Mouse (Mus musculus) cerebellum, adult 9-11 months (tissue): ENCODE results near the gene Defb20.
"Not testable (repeated sequence)": the region's sequence is repeated elsewhere in the genome, so short reads cannot be mapped to it uniquely, and the experiment has no call there.

Experiments used
- DNase-seq: peaks from one replicate; pipeline ENCODE4 v3.0.0; 2022

The Defb20 gene

DNA sequence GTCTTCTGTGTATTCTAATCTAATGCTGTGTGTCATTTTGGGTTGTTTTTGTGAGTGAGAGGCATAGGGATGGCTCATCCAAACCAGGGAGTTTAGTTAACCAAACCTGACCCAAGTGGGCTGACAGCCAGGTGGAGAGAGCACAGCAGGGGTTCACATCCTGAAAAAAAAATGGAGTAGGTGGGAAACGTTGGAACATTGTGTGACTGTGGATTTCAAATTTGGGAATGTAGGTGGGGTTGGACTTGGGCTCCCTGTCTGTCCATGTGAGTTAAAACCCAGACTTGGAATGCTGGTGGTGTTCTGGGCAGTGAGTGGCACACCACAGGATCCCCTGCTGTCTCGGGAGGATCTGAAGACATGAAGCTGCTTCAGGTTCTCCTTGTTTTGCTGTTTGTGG, at the start of gene Defb20:
Gene Defb20 (plus strand): TSS at position 301 of the 400 bp plus-strand sequence.
- no peak for DNase-seq

DNA sequence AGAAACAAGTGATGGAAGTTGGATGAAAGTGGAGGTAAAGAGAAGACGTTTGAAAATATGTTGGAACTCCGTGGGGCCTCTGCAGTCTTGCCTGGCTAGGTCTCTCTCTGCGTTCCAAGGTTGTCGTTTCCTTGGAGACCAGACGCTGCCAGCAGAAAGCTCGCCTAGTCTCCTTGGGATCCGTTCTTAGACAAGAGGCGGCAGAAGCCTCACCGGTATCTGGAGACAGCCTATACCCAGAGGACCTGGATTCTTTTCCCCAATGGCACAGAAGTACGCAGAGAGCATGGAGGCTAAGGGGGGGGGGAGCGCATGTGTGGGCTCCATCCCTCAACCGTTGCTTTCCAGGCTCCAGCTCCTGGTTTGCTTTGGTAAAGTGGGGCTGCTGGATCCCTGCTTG, 49.4 kb upstream of the Defb20 start:
- DNase-seq, result no peak

DNA sequence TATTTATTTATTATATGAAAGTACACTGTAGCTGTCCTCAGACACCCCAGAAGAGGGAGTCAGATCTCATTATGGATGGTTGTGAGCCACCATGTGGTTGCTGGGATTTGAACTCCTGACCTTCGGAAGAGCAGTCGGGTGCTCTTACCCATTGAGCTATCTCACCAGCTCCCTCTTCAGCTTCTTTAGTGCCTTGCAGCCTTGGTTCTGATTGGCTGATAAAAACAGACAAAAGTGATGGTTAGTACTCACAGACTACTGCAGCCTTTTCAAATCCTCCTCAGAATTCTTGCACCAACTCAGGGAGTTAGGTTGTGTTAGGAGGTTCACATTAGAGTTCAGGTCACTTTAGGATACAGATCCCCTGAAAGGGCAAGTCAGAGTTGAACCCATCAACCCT, 48.4 kb upstream of the Defb20 start:
- not testable (repeated sequence) for DNase-seq

DNA sequence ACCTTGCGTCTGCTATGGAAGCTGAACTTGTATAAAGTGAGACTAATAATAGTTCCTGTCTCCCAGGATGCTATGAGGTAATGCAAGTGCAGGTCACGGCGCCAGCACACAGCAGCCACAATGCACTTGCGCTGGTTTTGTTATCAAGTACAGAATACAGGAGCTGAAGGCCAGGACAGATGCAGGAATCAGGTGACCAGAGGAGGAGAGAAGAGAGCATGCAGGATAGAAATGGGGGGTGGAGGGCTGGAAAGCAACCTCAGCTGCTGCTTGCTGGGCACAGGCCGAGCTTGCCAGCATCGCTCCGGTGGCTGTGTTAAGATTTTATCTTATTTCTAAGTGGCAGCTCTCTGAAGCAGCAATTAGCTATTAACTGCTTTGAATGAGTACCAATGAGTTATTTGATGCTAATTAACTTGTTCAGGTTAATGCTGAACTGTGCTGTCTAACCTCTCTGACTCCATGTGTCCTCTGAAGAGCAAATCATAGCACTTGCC, 40.4 kb upstream of the Defb20 start:
- no peak for DNase-seq

DNA sequence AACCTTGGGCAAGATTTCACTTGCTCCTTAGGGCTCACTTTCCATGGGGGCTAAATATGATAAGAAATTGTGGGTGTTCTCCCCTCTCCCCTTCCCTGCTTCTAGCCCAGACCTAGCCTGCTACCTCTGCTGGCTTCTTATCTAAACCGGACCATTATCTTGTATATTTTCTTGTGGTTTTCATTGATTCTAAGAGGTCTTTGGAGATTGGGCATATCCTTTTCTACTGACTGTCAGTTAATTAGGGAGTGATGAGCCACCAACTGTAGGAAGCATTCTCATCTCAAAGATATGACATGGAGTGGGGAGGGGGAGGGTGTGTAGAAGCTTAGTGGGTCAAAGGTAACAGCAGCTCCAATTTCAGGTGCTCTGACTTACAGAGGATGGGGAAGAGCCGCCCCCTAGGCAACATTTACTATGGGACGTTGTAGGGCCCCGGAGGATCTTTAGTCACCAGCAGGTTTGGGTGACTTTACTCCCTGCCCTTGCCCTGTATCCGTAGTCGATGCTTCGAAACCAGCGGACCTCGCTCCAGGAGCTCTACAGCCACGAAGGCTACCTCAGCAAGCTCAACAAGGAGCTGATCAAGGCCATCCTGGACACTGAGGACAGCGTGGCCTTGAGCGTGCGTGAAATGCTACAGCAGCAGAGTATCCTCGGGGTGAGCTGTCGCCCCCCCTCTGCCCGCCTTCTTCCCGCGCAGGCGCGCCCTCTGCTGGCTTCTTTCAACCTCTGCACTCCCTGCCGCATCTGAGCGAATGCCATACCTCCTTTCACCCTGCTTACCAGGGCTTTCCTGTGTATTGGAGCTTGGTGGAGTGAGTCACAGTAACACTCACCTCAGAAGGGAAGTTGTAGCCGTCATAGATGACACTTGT, 39.6 kb upstream of the Defb20 start:
- peak; percentile 85 for DNase-seq

DNA sequence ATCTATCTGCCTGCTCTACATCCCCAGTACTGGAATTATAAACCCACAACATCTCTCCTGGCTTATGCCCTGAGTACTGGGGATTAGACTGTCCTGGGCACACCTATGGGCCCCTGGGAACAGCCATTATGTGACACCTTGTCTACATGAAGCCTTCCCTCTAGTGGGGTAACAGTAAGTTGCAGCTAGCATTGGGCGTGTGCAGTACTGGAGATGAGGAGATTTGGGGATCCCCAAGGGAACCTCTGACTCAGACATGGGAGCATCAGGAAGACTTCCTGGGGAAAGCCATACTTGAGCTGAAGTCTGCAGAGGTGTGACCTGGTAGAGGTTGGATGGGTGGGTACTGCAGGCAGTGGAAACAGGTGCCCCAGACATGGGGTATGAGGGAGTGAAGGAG, 37.9 kb upstream of the Defb20 start:
- DNase-seq, result no peak

DNA sequence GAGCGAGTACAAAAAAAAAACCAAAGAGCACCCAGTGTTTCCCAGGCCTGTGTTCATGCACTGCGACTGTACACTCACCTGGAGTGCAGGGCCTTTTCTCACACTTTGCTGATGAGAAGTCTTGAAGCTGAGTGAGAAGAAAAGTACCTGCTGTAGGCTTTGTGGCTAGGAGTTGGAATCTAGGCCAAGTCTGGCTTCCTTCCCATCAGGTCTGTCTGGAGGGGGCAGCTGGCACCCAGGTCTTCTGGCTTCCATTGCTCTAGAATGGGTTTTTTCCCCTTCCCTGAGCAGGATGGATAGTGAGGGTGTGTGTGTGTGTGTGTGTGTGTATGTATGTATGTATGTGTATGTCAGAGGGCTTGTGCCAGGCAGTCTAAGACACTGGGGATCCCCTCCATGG, 37.0 kb upstream of the Defb20 start:
- no peak for DNase-seq

DNA sequence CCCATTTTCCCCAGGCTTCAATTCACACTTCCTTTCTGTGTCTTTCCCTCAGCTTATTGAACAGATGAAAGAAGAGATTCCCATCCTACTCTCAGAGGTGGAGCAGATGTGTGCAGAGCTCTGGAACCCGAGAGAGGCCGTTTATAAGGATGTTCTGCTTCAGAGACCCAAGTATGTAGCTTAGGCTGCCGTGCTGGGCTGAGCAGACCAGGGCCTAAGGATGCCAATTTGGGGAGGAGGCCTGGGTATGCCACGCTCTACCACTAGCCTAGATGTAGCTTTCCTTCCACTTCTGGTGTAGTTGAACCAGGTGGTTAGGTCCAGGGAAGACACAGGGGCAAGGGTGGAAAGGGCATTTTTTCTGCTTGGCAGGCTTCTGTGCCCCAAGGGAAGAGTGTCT, 34.5 kb upstream of the Defb20 start:
- DNase-seq, result no peak

DNA sequence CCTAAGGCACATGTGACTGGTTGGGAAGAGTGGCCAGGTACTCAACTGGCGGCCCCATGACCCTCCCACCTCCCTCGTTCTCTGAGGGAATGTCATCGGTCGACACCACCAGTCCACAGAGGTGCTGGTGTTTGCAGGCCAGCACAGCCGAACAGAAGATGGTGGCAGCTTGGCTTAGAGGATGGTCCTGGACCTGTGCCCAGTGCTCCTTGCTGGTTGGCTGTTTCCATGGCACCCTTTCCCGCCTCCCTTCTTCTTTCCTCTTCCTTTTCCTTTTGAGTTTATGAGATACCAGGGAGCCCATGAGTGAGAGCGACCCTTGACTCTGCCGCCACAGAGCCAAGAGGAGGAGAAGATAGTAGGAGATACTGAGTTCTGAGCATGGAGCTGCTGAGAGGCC, 33.6 kb upstream of the Defb20 start:
- no peak for DNase-seq

DNA sequence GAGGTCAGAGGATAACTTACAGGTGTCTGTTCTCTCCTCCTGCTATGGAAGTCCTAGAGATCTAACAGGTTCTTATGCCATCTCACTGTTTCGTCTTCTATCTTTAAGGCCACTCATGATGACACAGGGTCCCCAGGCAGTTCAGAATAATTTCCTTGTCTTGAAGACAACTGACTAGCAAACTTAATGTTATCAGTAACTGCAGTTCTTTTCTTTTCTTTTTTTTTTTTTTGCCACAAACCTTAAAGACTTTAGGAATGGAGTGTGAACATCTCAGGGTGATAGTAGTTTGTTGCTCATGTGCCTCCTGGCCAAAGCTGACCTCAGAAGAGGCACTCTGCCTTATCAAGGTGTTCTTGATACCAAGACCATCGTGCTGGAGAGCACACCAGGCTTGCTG, 30.2 kb upstream of the Defb20 start:
- DNase-seq, result no peak

DNA sequence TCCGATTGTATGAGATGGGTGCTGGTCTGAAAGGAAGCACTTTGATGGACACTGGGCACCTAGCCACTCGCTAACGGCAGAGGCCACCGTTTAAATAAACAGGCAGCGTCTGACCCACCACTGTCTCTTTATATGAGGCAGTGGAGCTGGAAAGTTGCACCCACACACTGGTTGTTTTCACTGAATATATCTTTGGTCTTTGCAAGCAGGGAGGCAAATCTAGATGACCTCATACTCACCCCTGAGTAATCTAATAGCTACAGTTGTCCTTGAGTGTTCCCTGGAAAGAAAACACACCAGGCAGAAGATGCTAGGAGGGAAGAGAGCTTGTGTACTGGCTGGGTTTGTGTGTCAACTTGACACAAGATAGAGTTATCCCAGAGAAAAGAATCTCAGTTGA, 29.4 kb upstream of the Defb20 start:
- no peak for DNase-seq

DNA sequence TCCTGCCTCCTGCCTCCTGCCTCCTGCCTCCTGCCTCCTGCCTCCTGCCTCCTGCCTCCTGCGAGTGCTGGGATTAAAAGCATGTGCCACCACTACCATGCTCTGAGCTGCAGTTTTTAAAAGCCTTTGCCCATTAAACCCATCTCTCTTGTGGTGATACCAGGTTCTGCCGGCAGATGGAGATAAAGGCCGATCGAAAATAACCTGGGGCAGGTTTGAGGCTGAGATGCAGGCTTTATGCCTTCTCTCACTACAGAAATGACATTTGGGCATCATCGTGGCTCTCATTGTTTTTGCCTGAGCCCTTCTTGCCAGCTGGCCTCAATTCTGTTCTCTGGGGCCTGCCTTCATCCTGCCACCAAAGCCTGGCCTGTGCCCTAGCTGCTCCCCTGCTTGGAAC, 26.6 kb upstream of the Defb20 start:
- peak; percentile 70 for DNase-seq

DNA sequence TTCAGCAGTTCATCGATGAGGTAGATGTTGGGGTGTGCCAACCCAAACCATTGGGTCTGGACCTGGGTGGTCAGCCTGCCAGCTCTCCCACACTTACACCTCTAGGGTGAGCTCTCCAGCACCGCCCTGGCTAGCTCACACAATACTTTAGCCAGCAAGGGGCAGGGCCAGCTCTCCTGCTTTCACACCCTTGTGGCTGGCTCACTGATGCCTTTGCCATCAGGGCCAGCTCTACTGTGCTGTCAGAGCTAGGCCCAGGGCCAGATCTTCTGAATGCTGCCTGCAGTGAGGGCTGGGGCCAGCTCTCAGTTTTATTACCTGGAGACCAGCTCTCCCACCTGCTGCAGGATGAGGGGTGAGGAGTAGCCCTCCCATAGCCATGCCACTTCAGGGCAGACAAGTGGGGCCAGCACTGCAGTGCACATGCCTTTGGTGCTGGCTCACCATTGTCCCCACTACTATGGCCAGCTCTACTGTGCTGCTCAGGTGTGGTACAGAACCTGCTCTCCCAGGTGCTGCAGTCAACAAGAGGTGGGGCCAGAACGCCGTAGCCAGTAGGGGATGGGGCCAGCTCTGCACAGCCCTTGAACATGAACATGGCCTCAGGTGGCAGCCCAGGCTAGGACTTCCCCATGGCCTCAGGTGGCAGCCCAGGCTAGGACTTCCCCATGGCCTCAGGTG, 24.6 kb upstream of the Defb20 start:
- peak; percentile 38 for DNase-seq

DNA sequence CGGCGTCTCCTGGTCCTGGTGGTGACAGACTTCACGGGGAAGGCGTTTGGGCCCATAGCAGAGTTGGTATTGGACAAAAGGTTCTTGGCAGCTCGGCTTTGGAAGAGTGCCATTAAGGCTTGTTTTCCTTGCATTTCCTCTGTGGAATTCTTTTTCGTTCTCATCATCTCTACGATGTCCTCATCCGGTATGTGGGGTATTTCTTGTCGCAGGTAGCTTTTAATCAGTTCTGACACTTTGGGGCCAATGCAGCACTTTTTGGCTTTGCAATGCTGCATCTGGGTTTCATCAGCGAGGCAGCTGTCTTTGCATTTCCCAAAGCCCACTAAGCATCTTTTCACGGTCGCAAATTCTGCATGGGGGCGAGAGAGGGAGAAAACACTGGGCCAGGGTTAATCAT, 17.6 kb upstream of the Defb20 start:
- no peak for DNase-seq

DNA sequence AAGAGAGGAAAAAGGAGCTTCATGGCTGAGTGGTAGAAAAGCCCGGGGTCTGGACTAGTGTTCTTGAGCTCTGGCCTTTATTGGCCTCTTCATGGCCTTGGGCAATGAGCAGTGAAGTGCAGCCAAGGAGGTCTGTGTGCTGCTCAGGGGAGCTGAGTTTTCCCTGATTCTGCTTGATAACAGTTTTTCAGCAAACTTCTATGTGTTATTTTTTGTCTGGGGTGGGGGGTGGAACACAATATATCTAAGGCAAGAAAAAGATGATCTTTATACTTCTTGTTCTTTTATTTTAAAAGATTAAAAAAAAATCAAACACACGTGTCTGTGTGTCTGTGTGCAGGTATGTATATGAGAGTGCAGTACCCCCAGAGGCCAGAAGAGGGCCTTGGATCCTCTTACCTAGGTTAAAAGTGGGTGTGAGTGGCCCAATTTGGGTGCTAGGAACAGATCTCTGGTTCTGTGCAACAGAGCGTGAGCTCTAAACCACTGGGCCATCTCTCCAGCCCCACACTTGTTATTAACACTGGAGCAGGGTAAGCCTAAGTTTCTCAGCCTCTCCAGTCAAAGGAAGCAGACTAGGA, 12.2 kb upstream of the Defb20 start, which contains the start of gene Defb23:
Gene Defb23 (minus strand): TSS at position 51 of the 581 bp plus-strand sequence.
- no peak for DNase-seq

DNA sequence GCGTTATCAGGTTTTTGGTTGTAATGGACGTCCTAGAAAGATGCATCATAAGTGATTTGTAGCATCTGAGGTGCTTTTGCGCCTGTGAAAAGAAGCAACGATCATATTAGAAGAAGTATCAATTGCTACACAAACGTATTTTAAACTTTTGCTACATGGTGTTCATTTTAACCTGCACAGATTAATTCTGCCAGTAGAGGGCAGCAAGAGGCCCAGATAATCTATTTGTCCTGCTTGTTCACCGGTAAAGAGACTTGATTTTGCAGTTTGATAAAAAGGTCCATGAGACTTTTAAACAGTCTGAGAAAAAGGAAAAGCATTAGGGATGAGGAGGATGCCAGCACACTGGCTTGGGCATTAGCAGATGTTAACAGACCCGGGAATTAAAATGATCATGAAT, 5.9 kb upstream of the Defb20 start:
- DNase-seq, result no peak

DNA sequence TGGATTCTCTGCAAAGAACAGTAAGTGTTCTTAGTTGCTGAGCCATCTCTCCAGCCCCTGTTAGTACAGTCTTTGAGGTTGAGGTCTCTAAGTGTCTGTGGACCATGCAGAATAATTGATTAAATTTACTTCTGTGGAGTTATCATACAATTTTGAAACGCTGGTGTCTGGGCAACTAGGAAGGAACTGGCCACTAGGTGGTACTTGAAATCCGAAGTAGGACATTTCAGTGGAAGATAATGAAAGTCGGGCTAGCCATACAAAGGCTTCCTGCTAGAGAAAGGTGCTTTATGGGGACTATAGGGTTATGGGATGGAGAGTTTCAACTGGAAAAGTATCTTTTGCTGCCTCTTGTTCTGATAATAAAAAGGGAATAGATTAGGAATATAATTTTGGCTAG, 4.4 kb upstream of the Defb20 start:
- no peak for DNase-seq

DNA sequence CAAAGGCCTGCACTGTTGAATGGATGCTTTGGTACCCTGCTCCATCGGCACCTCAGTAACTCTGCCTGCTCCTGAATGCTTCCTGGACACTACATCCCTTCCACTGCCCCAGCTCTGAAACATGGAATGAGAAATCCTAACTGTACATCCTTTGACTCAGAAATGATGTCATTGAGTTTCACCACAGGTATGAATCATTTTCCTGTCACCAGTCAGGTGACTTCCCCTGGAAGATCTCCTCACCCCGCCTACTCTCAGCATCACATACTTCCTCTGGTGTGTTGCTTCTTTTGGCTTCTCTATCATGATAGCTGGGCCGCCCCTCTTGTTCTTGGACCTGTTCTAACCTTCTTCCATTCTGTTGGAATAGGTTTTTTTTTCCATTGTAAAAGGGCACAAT, 4.0 kb downstream of the Defb20 start:
- DNase-seq, result no peak

DNA sequence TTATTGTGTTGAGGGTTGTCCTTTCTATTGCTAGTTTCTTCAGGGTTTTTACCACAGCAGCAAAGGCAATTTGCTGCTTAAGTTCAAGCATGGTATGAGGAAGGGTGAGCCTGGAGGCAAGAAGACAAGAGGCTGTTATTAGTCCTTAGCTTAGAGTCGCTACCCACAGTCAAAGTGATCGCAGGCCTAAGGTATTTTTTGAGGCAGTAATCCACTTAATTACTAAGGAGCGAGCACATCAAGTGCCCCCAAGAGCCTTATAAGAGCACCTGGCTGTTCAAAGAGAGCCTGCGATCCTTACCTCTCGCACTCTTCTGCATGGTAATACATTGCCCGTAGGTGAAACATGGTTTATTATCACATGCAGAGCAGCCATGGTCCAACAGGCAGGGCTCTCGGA, 4.9 kb downstream of the Defb20 start:
- DNase-seq, result no peak

DNA sequence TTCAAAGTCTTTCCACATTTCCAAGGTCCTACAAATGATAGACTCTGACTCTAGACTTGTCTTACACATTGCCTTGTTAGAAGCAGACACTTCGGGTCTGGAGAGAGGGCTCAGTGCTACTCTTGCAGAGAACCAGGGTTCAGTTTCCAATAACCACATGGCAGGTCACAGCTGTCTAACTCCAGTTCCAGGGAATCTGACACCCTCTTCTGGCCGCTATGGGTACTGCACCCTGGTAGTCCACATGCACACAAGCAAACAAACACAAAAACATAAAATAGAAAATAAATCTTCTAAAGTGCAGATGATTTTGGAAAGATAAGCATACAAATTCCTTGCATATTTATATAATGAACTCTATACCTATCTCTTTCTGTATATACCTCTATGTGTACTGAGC, 10.2 kb downstream of the Defb20 start:
- no peak for DNase-seq

DNA sequence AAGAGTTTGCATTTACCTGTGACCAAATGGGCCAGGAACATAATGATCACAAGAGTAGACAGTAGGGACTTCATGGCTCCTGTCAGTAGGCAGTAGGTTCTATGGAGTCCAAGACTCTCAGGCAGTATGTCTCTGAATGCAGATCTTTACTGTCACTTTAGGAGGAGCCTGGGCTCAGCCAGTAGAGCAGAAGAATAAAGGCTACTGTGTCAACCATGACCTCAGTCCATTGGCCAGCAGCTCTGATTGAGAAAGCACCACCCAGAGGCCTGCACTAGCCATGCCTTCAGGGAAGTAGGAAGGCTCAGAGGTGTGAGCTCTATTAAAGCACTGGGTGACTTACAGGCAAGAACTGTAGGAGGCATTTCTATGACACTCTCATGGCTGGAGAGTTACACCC, 13.2 kb downstream of the Defb20 start, which contains the start of gene Defb22:
Gene Defb22 (minus strand): TSS at position 101 of the 400 bp plus-strand sequence.
- DNase-seq, result no peak

DNA sequence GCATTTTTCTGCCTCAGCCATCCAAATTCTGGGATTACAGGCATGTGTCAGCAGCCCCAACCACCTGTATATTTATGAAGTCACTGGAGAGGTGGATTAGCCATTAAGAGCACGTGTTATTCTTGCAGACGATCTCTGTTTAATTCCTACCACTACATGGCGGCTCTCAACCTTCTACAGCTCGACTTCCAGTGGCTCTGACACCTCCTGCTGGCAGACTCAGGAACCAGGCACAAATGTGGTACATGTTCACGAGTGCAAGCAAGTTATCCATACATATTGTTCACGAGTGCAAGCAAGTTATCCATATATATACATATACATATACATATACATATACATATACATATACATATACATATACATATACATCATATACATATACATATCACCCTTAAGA, 16.3 kb downstream of the Defb20 start:
- DNase-seq, result no peak

DNA sequence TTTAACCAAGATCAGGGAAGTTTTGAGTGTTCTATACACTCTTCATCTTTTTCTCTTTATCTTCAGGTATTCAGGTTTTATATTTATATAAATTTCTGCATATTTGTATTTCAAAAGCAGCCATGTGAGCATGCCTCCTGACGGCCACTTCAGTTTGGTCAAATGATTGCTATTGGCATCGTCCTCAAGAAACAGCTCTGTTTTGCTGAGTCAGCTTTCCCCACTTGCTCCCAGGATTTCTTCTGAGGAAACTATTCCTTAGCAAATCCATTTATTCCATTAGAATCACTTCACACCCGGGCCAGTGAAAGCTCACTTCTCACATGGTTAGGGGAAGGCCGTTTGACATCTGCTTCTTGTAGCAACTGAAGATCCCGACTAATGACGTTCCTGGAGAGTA, 21.2 kb downstream of the Defb20 start:
- DNase-seq, result no peak
